Mouse (Mus musculus) forebrain, embryonic 16.5 days (tissue): ENCODE results near the gene Psg16. TPM values are rescaled to one million over a fixed set of nuclear protein-coding genes. Genes with fewer than 3 reads are reported as not detected.

Experiments
- ATAC-seq: fragments of 200-750 bp; cut with Nextera tagmentation; 2 replicates; pipeline ENCODE4 v1.8.0; 2017; ENCODE audit warnings: mild to moderate bottlenecking, moderate library complexity
- H3K27ac ChIP-seq: fragments of 300-500 bp; sonication (generic); 2 replicates; pipeline ENCODE4 v1.5.1; 2014; ENCODE audit warnings: low read length, control low read depth
- H3K27me3 ChIP-seq: fragments of 300-500 bp; sonication (generic); replicated peaks from 2 replicates; pipeline ENCODE4 v1.6.1; 2014; ENCODE audit warnings: low read length; ENCODE audit not compliant: control insufficient read depth, insufficient read depth
- H3K36me3 ChIP-seq: fragments of 300-500 bp; sonication (generic); 2 replicates; pipeline ENCODE4 v1.6.1; 2014; ENCODE audit not compliant: control insufficient read depth, insufficient read depth
- H3K4me1 ChIP-seq: fragments of 300-500 bp; sonication (generic); replicated peaks from 2 replicates; pipeline ENCODE4 v1.6.1; 2014; ENCODE audit warnings: low read length; ENCODE audit not compliant: control insufficient read depth, insufficient read depth
- H3K4me2 ChIP-seq: fragments of 300-500 bp; sonication (generic); 2 replicates; pipeline ENCODE4 v1.6.1; 2014; ENCODE audit warnings: mild to moderate bottlenecking, low read length, control low read depth
- H3K4me3 ChIP-seq: fragments of 300-500 bp; sonication (generic); replicated peaks from 2 replicates; pipeline ENCODE4 v1.5.1; 2014; ENCODE audit warnings: mild to moderate bottlenecking, low read length, control low read depth
- H3K9ac ChIP-seq: fragments of 300-500 bp; sonication (generic); replicated peaks from 2 replicates; pipeline ENCODE4 v1.6.1; 2014; ENCODE audit warnings: low read depth, low read length, control low read depth
- H3K9me3 ChIP-seq: fragments of 300-500 bp; sonication (generic); 2 replicates; pipeline ENCODE4 v1.6.1; 2016; ENCODE audit warnings: low read length; ENCODE audit not compliant: control insufficient read depth
- WGBS: fragments of 180-500 bp; shearing (Covaris S2); extraction: QIAGEN DNeasy Blood & Tissue Kit; methylation state at CpG from one replicate; pipeline ENCODE4 v1.1.7; 2014; 5-methylcytosine and 5-hydroxymethylcytosine counted together
- polyA plus RNA-seq: library from polyadenylated mRNA; unstranded; fragments of >200 nt; fragmentation: Nextera tagmentation; extraction: Ambion mirVana; gene quantifications from 2 replicates; pipeline ENCODE4 v1.2.1, GENCODE M21; 2015

Gene Psg16
- polyA plus RNA-seq, 1 experiment from 2014 or later: 3.4 TPM

- no peak overlapping the region for H3K27ac ChIP-seq
- H3K9me3 ChIP-seq: no peaks in the 10 kb centered on the region
- no peak overlapping the region for H3K4me3 ChIP-seq
- no peaks in the 10 kb centered on the region for H3K36me3 ChIP-seq
- H3K27me3 ChIP-seq: no peaks in the 10 kb centered on the region
- 87% methylated on average over 15 of the region's 16 CpGs for WGBS
- H3K4me2 ChIP-seq: no peak overlapping the region
- H3K9ac ChIP-seq: no peak overlapping the region
- ATAC-seq: no peak
- H3K4me1 ChIP-seq: peaks cover 32% of the 10 kb centered on the region
Observed at GRCm38 (mm10) chr7:17054325-17054989, 19.4 kb upstream of the Psg16 start.

- peak; percentile 1; the same call in 1 of the 2 replicates for ATAC-seq
- H3K27ac ChIP-seq: 0 out of 2 replicates have a peak overlapping the region, but pooled peaks have one; percentile 10
- 90% methylated on average over 4 of the region's 4 CpGs for WGBS
Observed at GRCm38 (mm10) chr7:17055287-17055946, 18.4 kb upstream of the Psg16 start.

GRCm38 (mm10) chr7:17056081-17056581 lies 17.7 kb upstream of the Psg16 start:
- no peaks in the 10 kb centered on the region for H3K9me3 ChIP-seq
- no peaks in the 10 kb centered on the region for H3K36me3 ChIP-seq
- no peaks in the 10 kb centered on the region for H3K27me3 ChIP-seq
- H3K9ac ChIP-seq: peak overlapping the region; percentile 70
- under 1% methylated on average over 33 of the region's 42 CpGs for WGBS
- peak overlapping the region; percentile 85 for H3K4me2 ChIP-seq
- H3K4me1 ChIP-seq: peaks cover 48% of the 10 kb centered on the region
- ATAC-seq: peak; percentile 87
- peak overlapping the region; percentile 53 for H3K27ac ChIP-seq
- H3K4me3 ChIP-seq: peak overlapping the region; percentile 59

More at GRCm38 (mm10) chr7:17055287-17055946, 18.4 kb upstream of the Psg16 start:
- H3K27me3 ChIP-seq: no peaks in the 10 kb centered on the region
- H3K4me2 ChIP-seq: peak overlapping the region; percentile 85
- H3K9ac ChIP-seq: no peak overlapping the region; the same call in 1 of the 2 replicates
- H3K4me3 ChIP-seq: peak overlapping the region; percentile 59
- no peaks in the 10 kb centered on the region for H3K36me3 ChIP-seq
- peaks cover 42% of the 10 kb centered on the region for H3K4me1 ChIP-seq
- H3K9me3 ChIP-seq: no peaks in the 10 kb centered on the region

GRCm38 (mm10) chr7:17056601-17057523 lies 17.0 kb upstream of the Psg16 start:
- Histone ChIP-seq H3K36me3 (no peaks in the 10 kb centered on the region), H3K4me1 (peaks cover 48% of the 10 kb centered on the region), H3K27me3 (no peaks in the 10 kb centered on the region), H3K9ac (peak overlapping the region; percentile 70), H3K4me3 (peak overlapping the region; percentile 59), H3K9me3 (no peaks in the 10 kb centered on the region), H3K4me2 (peak overlapping the region; percentile 85), H3K27ac (peak overlapping the region; percentile 53)
- WGBS: 29% methylated on average over 14 of the region's 14 CpGs
- peak; percentile 16 for ATAC-seq

GRCm38 (mm10) chr7:17058071-17058689 lies 15.7 kb upstream of the Psg16 start:
- Histone ChIP-seq H3K4me1 (peaks cover 58% of the 10 kb centered on the region), H3K4me2 (peak overlapping the region; percentile 7; the same call in 1 of the 2 replicates), H3K36me3 (no peaks in the 10 kb centered on the region), H3K27ac (peak overlapping the region; percentile 66), H3K9ac (0 out of 2 replicates have a peak overlapping the region, but pooled peaks have one; percentile 10), H3K9me3 (no peaks in the 10 kb centered on the region), H3K4me3 (no peak overlapping the region), H3K27me3 (no peaks in the 10 kb centered on the region)
- peak; percentile 14 for ATAC-seq
- WGBS: 3% methylated on average over 15 of the region's 16 CpGs

- no peaks in the 10 kb centered on the region for H3K36me3 ChIP-seq
- no peak overlapping the region for H3K4me3 ChIP-seq
- 0 out of 2 replicates have a peak overlapping the region, but pooled peaks have one; percentile 8 for H3K4me2 ChIP-seq
- H3K4me1 ChIP-seq: peaks cover 58% of the 10 kb centered on the region
- H3K9ac ChIP-seq: no peak overlapping the region
- no peaks in the 10 kb centered on the region for H3K27me3 ChIP-seq
- H3K27ac ChIP-seq: peak overlapping the region; percentile 66
- no peak for ATAC-seq
- no peaks in the 10 kb centered on the region for H3K9me3 ChIP-seq
- 26% methylated on average over 8 of the region's 8 CpGs for WGBS
Observed at GRCm38 (mm10) chr7:17058816-17059462, 14.9 kb upstream of the Psg16 start.

- Histone ChIP-seq H3K4me1 (peaks cover 58% of the 10 kb centered on the region), H3K27ac (peak overlapping the region; percentile 24; the same call in 1 of the 2 replicates), H3K4me3 (no peak overlapping the region), H3K9me3 (no peaks in the 10 kb centered on the region), H3K27me3 (no peaks in the 10 kb centered on the region), H3K4me2 (no peak overlapping the region), H3K9ac (no peak overlapping the region), H3K36me3 (no peaks in the 10 kb centered on the region)
- WGBS: 60% methylated on average over 3 of the region's 3 CpGs
- no peak for ATAC-seq
Observed at GRCm38 (mm10) chr7:17059463-17059844, 14.4 kb upstream of the Psg16 start.

- Histone ChIP-seq H3K4me3 (no peak overlapping the region; the same call in 1 of the 2 replicates), H3K4me1 (peaks cover 58% of the 10 kb centered on the region), H3K9me3 (no peaks in the 10 kb centered on the region), H3K36me3 (no peaks in the 10 kb centered on the region), H3K27me3 (no peaks in the 10 kb centered on the region), H3K9ac (peak overlapping the region; percentile 35; the same call in 1 of the 2 replicates), H3K27ac (peak overlapping the region; percentile 37), H3K4me2 (peak overlapping the region; percentile 27)
- 11% methylated on average over 9 of the region's 9 CpGs for WGBS
- peak; percentile 28 for ATAC-seq
Observed at GRCm38 (mm10) chr7:17060031-17060781, 13.6 kb upstream of the Psg16 start.
